Mouse (Mus musculus) gastrocnemius, postnatal 10 days (tissue): Measurements from ENCODE around the gene Man1a2. TPM values are rescaled to one million over a fixed set of nuclear protein-coding genes. Genes with fewer than 3 reads are reported as not detected.

ENCODE experiments used
- DNase-seq: peaks from one replicate; pipeline ENCODE4 v3.0.0; 2021; ENCODE audit warnings: mixed read lengths
- total RNA-seq, 2 experiments: library from RNA; stranded (reverse); gene quantifications; 2 replicates each; pipeline ENCODE4 v1.2.3; 2021

The Man1a2 gene
- total RNA-seq, 2 experiments from 2014 or later, result 45.5 to 52.2 TPM

DNA sequence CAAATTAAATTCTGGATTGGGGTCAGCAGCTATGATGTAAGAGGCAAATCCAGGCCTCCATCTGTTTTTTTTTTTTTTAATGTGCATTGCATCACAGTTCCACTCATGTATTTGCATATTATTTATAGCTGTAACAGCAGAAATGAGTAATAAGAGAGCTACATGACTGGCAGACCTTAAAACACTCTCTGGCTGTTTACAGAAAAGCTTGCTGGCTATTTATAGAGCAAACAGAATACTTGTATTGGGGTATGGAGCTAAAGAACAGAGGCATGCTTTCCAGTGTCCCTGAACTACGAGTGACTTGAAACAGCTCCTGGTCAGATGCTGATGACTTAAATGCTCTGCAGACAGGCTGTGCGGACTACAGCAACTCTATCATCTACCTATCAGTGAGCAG, 121.7 kb downstream of the Man1a2 start:
- DNase-seq, result no peak

DNA sequence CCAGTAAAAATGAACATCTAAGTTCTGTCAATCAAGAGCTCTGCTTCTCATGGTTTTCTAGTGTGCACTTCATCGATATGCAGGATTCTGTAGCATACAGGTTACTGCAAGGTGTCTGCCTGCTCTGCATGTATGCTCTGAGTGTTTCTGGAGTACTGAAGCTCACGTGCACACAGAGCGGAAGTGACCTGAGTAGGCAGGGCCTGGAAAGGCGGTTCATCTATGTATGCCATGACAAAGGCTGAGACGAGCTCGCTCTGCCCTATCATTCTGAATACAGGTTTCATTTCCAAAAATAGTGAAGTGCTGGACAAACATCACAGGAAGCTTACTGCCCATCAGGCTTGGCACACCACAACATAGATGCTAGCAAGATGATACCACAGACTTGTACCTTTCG, 122.8 kb downstream of the Man1a2 start:
- no peak for DNase-seq

DNA sequence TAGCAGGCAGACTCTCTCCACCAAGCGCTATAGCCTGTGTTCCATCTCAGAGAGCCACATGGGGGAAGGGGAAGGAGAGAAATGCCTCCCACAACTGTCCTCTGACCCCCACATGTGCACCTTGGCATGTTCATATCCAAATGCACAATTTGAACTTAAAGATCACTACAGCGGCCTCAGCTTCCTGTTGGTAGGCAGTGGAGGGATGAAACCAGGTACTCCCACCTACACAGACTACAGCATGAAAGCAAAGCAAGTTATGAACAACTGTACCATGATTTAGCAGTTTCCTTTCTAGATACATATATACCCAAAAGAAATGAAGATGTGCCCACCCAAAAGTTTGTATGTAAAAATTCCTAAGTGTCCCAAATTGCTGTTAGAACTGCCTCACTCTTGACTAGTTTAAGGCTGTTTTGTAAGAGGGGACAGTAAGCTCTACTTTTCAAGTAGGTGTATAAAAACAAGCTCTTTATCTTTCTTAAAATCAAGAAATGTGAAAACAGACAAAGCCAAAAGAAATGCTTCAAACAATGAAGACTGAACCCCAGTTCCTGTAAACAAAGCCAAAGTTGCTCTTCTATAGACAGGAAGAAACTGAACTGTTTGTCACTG, 123.6 kb downstream of the Man1a2 start:
- DNase-seq, result no peak

DNA sequence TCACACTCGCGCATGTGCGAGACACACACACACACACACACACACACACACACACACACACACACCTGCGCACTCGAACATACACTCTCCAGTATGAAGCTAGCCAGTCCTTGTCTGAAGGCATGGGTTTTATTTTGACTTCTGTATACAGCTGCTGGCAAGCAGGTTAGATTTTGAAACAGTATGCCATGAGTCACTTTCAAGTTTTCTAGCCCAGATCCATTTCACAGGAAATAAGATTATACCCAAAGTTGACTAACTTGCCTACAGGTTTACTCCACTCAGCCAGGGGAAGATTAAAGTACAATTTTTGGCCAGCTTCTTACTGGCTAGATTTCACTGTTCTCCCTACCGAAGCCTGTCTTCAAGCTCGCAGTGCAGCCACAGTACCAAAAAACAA, 125.9 kb downstream of the Man1a2 start:
- no peak for DNase-seq

DNA sequence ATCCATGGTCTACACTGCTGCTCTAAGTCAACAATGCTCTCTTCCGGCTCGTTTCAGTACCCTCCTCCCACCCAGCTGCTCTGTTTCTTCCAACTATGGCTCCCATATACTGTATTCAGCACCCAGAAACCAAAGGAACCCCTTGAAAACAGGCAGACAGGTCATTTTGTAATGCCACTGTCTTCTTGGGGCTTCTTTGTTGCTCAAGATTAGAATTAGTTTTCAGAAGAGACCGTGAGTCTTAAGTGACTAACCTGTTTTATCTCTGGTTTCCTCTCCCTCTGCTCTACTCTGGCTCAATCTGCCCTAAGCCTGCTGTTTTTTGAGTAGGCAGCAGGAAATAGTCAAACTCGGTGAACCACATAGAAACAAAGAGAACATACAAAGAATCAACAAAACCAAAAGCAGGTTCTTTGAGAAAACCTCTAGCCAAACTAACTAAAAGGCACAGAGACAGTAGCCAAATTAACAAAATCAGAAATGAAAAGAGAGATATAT, 127.0 kb downstream of the Man1a2 start:
- DNase-seq, result no peak

DNA sequence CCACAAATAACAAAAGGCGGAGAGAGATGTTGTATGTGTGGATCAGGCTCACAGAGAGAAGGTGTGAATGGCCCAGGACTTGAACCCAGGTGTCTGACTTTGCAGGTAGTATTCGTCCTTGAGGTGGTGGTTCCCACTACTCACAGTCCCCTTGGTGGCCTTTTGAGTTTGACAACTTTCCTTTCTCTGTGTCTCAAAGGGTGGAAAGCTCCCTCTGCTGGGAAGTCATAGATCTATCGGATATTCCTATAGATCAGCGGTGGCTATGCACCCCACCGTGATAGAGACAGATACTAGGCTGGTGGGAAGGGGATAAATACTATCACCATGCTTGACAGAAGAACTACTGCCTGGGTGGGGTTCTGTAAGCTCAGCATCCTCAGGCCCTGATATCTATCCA, 130.5 kb downstream of the Man1a2 start:
- no peak for DNase-seq

DNA sequence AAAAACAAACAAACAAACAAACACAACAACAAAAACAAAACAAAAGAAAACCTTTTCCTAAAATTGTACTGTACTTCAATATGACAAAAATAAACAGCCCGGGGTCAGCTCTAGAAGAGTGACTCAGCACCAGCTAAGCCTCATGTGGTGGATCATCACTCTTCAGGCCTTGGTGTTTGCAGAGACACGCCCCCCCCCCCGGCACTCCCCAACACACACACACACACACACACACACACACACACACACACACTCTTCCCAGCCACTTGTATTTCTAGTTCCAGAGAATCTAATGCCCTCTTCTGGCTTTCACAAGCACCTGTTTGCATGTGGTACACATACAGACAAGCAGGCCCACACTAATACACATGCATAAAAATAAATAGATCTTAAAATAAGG, 133.1 kb downstream of the Man1a2 start:
- no peak for DNase-seq

DNA sequence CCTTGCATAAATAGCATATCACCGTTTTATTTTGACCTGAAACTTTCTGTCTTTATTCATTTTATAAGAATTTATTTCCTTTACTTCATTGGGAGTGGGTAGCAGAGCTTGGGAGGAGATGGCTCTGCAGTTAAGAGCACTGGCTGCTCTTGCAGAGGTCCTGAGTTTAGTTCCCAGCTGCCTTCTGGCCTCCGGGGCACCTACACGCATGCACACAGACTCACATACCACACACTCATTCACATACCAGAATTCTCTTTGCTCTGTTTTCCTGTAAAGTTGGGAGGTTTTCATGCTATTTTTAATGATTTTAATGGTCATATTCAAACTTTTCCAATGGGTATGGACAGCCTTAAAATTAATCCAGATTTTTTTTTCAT, 137.4 kb downstream of the Man1a2 start:
- DNase-seq, result no peak

DNA sequence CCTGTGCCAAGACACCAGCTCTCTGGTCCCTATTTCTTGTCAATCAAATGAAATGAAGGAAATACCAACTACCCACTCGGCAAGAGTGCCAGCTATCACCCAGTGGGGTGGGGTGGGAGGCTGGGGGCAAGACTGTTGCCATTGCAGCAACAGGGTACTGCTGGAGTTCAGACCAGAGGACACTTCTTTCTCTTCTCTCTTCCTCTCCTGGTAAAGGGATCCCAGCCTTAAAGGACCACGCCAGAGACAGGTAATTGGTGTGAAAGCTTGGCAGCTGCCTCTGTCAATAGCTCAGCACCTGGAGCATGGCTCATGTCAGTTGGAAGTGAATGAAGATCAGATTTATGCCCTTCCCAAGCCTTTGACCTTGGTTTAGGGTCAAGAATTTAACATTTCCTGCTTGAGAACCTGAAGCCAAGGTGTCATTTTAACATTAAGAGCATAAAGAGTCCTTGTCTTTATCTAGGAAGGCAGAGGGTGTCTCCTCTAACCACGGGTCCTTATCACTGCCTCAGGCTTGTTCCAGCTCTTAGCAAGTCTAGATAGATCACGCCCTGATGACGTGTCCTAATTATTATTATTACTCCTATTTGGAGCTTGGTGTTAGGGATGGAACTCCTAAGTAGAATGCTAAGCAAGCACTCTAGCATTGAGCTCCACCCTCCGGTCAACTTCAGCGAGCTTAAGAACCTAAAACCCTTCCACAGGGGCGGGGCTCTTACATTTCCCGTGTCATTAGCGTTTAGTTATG, 138.0 kb downstream of the Man1a2 start:
- DNase-seq, result no peak

DNA sequence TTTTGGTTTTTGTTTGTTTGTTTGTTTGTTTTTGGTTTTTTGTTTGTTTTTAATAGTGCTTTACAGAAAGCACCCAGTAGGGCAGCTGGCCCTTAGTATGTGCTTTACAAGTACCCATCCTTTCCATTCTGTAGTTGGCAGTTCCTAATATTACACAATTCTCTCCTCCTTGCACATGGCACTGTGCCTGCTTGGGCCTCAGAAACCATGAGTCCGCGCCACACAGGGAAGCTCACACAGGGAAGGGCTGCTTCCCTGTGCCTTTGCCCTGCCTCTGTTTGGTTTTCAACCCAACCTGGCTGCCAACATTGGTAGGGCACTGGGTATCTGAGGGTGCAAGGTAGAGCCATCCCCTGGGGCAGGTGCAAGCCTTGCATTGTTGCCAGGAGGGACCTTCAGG, 148.6 kb downstream of the Man1a2 start:
- DNase-seq, result no peak

DNA sequence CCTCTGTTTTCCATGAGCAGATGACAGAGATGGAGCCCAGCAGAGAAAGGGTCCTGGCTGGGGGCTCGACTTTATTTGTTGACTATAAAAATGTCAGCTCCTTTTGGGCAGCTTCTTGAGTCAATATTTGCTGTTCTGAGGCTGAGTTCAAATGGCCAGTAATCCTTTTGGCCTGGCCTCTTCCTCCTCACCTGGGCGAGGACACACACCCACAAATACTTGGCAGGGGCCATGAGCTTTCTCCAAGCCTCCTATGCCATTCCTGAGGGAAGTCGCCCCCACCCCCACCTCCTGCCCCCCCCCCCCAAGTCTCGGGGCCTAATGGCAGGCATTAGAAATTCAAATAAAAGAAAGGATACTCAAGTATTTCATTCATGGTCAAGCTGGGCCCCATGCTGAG, 149.4 kb downstream of the Man1a2 start:
- DNase-seq, result no peak

DNA sequence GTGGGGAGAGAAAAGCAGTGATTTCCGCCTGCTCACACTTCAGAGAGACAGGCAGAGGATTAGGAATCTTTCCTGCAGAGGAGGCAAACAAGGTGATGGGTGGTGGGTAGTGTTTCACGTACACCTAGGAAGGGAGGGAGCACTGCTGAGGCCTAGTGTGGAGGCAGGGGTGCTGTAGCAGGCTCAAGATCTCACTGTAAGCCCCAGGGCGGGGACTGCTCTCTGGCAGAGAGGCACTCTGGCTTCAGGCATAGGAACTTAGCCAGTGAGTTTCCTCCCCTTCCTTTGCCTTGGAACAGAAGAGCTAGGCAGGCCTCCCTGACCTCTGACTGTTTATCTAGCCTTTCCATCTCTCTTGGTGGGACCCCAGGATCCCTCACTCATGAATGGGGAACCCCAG, 150.0 kb downstream of the Man1a2 start:
- no peak for DNase-seq

DNA sequence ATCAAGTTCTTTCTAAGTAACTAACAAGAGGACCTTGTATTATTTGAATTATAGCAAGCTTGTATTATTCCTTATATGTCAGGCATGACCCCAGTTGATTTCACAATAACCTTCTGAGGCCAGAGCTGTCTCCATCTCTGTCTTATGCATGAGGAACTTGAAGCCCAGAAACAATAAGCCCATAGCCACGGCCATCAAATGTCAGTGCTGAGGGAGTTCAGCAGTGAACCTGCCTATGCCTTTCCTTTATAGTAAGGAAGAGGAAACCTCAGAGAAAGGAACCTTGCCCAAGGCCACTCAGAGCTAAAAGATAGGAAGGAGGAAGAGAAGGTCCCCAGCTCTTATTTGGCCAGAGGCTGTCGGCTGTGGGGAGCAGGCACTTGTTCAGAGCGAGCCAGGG, 150.9 kb downstream of the Man1a2 start:
- DNase-seq, result no peak

DNA sequence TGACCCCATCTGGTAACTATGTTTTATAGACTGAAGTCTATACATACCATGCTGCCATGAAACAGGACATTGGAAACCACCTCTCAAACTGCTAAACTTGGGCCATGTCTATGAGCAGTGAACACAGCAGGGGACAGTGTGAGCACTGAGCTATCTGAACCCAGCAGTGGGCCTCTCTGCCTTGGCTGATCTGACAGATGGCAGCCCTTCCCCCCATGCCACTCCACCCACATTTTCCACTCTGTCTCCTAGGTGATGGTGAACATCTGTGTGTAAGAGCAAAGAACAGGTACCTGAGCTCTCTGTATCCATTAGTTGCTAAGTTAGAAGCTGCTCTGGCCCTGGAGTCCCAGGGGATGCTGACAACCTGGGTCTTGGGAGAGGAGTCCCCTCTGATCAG, 151.9 kb downstream of the Man1a2 start:
- no peak for DNase-seq

DNA sequence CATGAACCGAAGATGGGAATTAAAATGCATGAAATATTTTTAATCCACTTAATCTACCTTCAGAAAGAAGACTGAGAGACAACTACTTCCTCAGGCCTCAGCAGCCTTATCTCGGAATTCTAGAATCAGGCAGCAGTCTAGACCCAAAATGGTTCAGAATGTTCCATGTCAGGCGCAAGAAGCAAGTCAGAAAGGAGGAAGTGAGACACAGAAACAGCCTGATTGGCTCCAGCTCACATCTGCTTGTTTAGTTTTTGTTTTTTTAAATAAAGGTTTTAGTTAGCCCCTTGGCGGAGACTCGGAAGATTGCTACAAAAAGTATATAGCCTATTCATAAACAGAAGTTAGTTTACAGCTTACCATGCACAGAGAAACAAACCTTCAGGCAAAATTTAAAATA, 154.4 kb downstream of the Man1a2 start:
- no peak for DNase-seq

DNA sequence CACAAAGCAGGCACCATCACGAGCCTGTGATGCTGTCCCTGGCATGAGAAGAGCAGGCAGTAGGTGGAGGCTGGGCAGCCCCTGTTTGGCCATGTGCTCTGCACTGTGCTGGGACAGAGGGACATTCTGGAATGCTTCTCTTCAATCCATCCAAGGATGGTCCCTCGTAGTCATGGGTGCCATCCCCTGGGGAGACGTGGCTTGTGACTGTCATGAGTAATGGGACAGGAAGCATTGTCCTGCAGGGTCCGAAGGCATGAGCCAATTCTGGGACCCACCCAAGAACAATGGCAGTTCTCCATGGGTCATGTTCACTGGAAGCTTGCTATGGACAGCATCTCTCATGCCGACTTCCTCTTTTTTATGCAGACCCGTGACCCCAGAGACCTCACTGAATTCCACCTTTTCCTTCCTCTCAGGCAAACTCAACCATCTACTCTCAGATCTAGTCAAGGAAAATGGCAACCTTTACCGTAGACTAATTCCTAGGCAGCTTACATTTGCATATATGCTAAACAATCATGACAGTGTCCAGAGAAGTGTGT, 155.0 kb downstream of the Man1a2 start:
- no peak for DNase-seq

DNA sequence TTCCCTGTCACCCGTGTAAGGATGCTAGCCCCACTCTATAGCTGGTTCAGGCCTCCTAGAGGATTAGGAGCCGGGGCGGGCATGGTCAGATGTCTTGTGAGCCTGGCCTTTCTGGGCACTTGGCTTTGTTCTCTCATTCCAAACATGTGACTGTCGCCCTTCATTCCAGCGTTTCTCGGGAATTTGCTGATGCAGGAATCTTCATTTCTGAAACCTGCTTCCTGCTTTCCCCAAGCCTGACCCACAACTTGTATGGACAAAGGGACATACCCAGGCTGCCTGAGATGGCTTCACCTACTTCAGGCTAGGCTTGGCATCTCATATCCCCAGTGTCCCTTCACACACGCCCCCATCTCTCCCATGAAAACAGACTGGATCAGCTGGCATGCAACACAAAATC, 162.6 kb downstream of the Man1a2 start:
- no peak for DNase-seq

DNA sequence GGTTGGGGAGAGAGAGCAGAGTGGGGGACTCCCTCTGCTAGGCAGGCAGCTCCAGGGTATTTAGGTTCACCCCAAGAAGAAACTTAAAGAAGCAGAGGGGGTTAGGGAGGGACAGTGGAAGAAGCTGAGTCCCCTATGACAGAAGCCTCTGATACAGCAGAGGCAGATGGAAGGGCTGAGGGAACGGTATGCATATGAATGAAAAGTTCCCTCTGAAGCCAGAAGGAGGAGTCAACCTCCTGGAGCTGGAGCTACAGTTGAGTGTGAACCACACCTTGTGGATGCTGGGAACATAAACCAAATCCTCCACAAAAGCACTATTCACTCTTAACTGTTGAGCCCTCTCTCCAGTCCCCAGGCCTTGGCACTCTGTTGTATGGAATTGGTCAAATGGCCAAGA, 163.7 kb downstream of the Man1a2 start:
- DNase-seq, result no peak

DNA sequence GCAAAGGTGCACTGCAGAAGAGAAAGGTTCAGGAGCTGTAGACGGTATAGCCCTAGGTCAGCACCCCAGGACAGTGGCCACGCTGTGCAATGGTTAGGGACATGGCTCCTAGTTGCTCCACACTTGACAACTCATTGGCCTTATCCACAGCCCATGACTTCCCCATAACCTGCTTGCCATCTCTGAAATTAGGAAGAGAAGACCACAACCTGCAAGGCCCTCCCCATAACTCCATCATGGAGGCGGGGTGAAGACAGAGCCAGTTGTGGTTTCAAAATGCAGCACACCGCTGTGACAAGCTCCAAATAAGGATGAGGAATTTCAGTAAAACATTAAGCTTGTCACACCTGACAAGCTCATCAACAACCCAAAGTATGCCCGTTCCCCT, 169.6 kb downstream of the Man1a2 start:
- no peak for DNase-seq

DNA sequence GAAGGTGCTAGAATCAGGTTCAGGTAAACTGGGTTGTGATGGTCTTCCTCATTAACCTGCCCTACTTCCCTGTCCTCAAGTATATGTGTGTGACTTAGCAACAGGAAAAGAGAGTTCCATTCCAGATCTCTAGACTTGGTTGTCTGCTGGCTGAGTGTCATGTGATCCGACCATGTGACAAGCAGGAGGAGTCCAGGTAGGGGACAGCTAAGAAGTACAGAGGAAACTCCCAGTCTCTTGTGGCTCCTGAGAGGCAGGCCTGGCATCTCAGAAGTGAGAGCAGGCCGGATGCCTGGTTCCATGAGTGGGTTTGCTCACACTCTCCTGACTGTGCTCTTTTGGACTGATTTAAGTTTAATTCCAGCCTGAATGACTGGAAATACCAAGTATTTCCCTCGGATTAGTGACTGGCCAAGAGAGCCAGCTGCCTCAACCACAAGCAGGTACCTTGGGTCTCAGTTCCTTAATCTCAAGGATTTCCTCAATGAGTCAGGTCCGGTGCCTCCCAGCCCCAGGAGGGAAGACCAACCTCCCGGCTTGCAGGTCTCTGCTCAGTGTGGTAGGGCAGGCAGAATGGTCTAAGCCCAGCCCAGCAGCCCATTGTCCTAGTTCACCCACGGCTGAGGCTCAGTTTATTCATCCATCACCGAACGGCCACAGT, 170.1 kb downstream of the Man1a2 start:
- no peak for DNase-seq
